Mouse (Mus musculus): Measurements from ENCODE around the gene Sox21. TPM values are rescaled to one million over a fixed set of nuclear protein-coding genes. Genes with fewer than 3 reads are reported as not detected.

Sox21 gene
- total RNA-seq (2021), result under 1 TPM in 1 of 2 experiments, not detected in 1; 0.12 TPM
- long read RNA-seq, experiment 1, result 0 reads
- long read RNA-seq, experiment 2, result 0 reads

DNA sequence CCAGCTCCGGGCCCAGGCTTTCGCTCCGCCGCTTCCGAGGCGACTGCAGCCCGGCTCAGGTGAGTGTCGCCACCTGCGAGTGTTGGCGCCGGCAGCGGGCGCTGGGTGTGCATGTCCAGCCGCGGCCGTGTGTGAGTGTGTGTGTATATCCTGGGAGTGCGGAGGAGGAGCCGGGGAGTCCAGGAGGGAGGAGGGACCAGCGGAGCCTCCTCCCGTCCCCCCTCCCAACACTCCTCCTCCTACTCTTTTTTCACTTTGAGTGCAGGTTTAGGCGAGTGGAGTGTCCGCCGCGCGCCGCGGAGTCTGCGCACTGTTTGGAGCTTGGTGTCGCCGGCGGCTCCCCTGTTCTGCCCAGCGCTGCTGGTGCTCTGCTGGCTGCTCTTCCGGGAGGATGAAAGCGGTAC, at the start of gene Sox21:
TSS of gene Sox21 (minus strand) at position 145 of the 404 bp plus-strand sequence.
- peak in 1 of 2 experiments; percentile 23 for DNase-seq
- intact Hi-C loops (cut with DNase I), result loop anchor here (10.0 kb wide), 1 partner anchor 198 kb away; no protein-coding TSS in a partner anchor

DNA sequence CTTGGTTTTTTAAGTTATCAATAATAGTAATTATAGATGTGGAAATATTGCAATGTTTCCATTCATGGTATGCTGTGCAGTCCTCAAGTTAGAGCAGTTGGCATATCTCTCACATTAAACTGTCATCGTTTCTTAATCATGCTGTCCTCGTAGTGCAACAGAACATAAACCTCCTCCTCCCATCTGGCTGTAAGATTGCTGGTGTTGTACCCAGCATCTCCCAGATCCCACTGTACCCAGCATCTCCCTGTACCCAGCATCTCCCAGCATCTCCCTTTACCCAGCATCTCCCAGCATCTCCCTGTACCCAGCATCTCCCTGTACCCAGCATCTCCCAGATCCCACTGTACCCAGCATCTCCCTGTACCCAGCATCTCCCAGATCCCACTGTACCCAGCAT, 49.3 kb upstream of the Sox21 start:
- intact Hi-C loops (cut with DNase I), result no loop called here
- no peak for DNase-seq

DNA sequence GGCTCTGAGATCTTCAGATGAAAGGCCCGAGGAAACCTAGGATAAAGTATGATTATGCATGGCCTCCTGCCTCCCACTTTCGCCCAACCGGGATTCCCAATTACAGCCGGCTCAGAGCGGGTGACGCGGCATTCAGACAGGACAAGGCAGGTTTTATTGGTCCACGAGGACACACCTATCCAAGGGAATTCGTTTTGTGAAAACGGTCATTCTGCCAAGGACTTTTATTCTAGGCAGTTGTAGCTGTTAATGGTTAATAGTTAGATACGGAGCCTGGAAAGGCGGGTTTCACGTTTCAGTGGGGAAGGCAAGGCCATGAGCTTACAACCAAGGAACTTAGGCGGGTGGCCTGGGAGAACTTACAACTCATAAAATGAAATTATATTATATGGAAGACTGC, 46.1 kb upstream of the Sox21 start:
- DNase-seq, result no peak
- intact Hi-C loops (cut with DNase I), result no loop called here

DNA sequence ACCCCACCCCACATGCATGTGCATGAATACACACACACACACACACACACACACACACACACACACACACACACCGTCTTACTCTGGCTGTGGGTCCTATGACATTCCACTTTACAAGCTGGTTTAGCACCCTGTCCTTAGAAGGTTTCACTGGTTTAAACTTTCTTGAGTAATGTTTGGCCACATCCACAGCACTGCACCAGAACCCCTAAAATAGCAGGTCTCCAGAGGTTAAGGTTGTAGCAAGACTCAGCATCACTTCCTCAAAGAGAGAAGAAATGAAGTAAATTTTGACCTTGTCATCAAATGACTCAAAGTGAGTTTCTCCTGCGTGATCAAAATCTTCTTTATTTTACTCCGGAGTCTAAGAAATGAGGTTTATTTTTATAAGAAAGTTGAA, 45.4 kb upstream of the Sox21 start:
- intact Hi-C loops (cut with DNase I), result no loop called here
- no peak for DNase-seq

DNA sequence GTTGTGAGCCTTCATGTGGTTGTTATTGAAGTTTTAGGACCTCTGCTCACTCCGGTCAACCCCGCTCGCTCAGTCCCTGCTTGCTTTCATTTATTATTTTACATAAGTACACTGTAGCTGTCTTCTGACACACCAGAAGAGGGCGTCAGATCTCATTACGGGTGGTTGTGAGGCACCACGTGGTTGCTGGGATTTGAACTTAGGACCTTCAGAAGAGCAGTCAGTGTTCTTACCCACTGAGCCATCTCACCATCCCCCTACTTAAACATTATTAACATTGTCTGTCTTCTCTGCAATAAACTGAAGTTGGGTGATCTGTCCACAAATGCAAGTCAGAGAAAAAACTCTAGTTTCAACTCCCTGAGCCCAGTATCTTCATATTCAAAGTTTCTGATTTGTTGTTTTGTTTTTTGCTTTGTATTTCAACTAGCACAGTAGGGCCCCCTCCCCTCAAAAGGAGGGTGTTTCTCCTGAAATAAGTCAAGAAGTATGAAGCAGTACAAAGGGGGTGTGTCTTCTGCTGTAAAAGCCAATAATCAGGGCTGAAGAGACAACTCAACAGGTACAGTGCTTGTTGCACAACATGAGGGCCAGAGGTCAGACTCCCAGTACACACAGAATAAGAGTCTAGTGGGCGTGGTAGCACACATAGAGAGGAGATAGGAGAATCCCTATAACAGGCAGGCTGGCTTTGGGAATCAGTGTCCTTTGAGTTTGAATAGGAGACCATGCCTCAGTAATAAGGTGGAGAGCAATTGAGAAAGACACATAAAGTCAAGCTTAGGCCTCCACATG, 41.1 kb upstream of the Sox21 start:
- intact Hi-C loops (cut with DNase I), result no loop called here
- DNase-seq, result no peak

DNA sequence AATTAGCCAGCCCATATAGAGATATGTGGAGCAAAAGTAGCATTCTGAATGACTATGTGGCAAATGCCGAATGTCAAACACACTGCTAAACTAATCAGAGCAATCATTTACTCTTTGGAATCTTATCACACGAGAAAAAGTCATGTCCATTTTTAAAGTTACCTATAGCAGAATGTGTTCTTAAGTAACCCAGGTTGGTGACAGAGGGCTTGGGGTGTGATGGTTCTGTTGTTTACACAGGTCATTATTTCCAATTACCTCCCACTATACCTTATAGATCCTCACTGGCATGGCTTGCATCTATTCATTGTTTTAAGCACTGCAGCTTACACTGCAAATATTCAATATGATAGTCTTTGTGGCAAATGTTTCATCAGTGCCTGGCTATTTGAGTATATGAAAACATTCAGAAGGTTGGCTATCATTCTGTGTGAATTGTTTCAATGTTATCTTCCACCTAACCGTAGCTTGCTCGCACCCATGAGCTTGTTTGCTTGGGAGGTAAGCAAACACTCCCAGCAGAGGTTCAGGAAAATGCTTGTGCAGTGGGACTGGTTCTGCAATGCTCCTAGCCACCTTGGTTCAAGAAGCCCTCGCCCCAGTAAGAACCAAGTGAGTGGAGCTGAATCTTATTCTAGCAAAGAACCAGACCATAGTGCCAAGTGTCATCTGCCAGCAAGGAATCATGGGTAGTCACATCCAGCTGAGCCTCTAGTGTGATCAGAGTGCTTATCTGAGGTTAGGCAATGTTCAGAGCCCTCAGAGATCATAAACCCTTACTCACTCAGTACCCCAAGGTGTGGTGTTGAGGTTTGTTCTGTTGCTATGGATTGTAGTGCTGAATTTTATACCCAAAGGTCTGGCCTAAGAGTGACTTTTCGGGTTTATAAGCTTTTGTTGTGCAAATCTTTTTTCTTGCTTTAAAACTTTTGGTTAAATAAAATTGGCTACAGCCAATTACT, 36.0 kb upstream of the Sox21 start:
- intact Hi-C loops (cut with DNase I), result no loop called here
- DNase-seq, result no peak

DNA sequence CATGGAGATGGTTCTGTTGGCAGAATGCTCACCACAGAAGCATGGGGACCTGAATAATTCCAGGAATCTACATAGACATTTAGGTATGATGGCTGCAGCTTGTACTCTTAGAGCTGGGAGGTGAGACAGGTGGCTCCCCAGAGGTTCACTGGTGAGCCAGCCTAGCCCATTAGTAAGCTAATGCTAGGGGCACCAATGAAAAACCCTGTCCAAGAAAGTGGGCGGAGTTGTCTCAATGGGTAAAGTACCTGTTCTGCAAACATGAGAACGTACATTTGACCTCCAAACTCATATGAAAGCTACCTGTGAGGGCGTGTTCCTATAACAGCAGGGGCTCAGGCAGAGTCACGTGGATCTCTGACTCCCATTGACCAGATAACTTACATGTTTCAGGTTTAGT, 32.0 kb upstream of the Sox21 start:
- intact Hi-C loops (cut with DNase I), result no loop called here
- DNase-seq, result no peak

DNA sequence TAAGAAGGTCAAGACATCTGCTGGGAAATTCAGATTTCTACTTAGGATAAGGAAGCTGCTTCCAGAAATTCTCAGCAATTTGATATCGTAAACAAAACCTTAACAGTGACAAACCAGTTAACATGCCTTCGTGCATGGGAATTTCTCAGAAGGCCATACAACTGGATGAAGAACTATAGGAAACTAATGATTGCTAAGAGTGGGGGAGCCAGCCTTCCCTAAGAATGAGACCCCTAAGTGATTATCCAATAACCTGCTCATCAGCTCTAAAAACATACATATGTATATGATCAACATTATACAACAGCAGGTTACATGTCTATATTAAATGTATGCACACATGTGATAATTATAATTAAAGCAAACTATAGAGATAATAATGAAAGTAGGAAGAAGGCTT, 29.8 kb upstream of the Sox21 start, which contains the start of gene Gm9376:
TSS of gene Gm9376 (plus strand) at position 301 of the 400 bp plus-strand sequence.
- intact Hi-C loops (cut with DNase I), result no loop called here
- DNase-seq, result no peak

DNA sequence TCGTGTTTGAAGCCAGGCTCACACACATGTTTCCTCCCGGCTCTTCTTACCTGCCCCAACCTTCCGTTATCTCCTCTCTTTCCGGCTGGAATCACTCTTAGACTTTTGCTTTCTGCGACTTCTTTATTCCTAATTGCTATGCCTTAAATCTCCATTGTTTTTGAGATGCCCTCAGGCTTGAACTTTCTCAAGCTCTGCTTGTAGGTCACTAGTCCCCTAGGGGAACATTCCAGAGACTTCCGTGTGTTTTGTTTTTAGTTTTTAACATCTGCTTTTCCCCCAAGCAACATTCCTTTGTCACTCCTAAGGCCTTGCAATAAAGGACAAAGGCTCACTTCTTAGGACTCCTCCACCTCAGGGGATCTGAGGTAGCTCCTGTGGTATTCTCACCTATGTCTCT, 16.6 kb upstream of the Sox21 start:
- DNase-seq, result no peak
- intact Hi-C loops (cut with DNase I), result no loop called here

DNA sequence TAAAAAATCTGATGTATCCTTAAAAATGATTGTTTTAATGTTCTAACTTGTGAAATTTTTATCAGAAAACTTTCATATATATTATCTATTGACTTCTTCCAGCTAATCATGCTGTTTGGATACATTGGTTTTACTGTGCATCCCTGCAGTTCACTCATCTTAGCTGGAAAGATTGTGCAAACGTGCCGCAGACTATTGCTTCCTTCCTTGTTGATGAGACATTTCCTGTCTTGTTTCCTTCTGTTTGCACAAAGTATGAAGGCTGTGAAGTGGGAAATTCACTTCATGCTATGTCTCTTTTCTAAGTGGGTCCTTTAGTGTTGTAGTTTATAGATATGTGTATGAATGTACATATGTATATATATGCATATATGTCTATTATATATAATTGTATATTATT, 4.6 kb upstream of the Sox21 start:
- DNase-seq, result no peak
- intact Hi-C loops (cut with DNase I), result no loop called here

DNA sequence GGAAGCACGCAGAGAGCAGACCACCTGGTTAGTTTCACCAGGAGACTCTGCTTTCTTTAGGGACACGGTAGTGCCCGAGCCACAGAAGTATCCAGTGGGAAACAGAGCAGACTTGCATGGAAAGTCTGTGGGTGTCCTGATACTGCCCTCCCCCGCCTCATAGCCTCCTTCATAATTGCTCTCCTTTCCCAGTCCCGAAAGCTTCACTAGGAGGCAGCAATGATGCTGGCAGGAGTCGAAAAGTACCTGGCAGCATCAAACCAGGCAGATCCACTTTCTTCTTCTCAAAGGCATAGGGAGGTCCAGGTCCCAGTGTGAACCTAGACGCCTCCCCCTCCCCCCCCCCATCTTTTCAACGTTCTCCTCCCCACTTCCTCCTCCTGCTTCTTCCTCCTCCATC, 2.5 kb upstream of the Sox21 start:
- intact Hi-C loops (cut with DNase I), result loop anchor here (10.0 kb wide), 1 partner anchor 195 kb away; no protein-coding TSS in a partner anchor
- no peak for DNase-seq

DNA sequence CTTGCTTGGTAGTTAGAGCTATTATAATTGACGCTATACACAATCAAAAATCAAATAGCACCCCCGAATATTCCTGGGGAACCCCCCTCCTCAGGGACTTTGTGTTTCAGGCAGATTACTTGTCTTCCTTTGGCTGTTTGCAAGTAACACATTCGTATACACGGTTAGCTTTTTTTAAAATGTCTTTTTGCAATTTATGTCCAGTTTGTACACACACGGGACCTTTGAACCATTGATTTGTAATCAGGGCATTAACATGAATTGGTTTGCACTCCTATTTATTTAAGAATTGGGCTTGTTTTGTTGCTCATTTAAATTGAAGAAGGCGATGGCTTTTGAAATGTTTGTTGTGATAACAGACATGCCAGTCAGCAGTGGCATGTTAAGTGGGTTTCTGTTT, 956 bp upstream of the Sox21 start:
- no peak for DNase-seq
- intact Hi-C loops (cut with DNase I), result loop anchor here (10.0 kb wide), 1 partner anchor 197 kb away; no protein-coding TSS in a partner anchor

DNA sequence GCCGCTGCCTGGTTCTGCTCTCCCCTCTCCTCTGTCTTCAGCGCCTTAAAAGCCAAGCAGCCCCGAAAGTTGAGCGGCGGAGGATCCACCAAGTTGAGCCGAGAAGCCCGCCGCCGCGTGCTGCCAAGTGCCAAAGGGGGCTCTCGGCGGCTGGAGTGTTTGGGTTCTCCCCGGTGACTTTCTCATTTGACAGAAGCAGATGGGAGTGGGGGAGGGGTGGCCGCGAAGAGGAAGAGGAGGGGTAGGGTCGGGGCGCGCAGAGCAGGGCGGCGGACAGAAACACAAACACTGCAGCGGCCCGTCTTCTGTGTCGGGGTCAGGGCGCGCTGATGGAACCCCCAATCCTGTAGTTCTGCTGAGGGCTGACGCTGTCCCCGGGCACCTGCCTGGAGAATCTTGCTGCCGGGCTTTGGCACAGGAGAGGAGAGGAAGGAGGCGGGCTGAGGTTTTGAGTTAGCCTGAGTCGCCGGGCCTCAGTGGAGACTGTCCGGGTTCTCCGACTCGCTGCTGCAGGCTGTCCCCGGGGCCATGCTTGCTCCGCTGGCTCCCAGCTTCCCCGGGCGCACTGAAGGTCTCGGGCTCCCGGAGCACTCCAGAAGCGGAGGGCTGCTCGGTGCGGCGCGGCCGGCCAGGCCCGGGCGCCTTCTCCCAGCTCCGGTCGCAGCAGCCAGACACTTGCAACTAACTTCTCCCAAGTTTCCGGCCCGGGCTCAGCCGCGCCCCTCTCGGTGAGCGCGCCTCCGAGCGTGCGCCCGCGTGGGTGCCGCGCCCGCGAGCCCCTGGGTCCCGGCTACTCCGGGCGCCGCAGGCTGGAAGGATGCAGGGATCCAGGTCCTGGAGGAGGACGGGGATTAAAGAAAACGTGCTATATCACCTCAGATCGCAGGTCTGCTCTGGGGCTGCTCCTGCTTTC, 601 bp downstream of the Sox21 start:
- peak; percentile 33 to 40 for DNase-seq
- intact Hi-C loops (cut with DNase I), result loop anchor here (10.0 kb wide), 1 partner anchor 199 kb away; no protein-coding TSS in a partner anchor

DNA sequence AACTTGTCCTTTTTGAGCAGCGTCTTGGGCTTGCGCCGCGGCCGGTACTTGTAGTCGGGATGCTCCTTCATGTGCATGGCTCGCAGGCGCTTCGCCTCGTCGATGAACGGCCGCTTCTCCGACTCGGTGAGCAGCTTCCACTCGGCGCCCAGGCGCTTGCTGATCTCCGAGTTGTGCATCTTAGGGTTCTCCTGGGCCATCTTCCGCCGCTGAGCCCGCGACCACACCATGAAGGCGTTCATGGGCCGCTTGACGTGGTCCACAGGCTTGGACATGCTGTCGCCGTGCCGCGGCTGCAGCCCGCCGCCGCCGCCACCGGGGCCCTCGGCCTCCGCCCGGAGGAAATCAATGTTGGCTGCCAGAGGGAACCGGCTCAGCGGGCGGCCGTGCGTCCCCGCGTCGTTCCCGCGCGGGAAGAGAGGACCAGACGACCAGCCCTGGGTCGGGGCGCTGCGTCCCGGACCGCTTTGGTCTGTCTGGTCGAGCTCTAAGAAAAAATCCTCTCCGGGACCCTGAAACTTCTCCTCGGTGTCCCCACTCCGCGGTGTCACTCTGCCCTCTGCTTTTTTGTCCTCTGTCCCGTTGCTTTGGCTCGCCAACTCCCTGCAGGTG, 1.4 kb downstream of the Sox21 start:
- intact Hi-C loops (cut with DNase I), result loop anchor here (10.0 kb wide), 1 partner anchor 199 kb away; no protein-coding TSS in a partner anchor
- DNase-seq, result peak in 1 of 2 experiments; percentile 28

DNA sequence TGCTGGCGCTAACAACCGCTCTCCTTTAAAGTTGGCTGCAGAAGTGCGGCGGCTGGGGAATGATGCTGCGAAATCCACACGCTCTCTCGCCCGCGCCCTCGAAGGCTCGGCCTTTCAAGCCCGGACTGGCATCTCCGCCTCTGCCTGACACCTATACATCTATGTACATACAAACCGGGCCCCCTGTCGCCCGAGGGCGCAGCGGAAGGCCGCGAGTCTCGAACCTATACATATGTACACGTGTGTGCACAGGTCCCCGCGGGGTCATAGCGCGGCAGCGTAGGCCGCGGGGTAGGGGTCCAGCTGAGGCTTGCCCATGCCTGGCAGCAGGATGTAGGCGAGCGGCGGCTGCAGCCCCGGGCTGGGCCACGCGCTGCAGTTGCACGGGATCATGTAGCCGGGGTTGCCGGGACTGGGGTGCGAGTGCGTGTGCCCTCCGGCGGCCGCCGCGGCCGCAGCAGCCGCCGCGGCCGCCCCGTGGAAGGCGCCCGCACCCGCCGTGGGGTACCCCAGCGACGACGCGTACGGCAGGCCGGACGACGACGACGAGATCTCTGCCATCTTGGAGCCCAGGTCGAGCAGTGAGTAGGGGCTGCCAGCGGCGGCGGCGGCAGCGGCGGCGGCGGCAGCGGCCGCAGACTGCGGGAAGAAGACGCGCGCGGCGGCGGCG, 2.2 kb downstream of the Sox21 start:
- DNase-seq, result peak in 1 of 2 experiments; percentile 7
- intact Hi-C loops (cut with DNase I), result loop anchor here (10.0 kb wide), 1 partner anchor 200 kb away; no protein-coding TSS in a partner anchor

DNA sequence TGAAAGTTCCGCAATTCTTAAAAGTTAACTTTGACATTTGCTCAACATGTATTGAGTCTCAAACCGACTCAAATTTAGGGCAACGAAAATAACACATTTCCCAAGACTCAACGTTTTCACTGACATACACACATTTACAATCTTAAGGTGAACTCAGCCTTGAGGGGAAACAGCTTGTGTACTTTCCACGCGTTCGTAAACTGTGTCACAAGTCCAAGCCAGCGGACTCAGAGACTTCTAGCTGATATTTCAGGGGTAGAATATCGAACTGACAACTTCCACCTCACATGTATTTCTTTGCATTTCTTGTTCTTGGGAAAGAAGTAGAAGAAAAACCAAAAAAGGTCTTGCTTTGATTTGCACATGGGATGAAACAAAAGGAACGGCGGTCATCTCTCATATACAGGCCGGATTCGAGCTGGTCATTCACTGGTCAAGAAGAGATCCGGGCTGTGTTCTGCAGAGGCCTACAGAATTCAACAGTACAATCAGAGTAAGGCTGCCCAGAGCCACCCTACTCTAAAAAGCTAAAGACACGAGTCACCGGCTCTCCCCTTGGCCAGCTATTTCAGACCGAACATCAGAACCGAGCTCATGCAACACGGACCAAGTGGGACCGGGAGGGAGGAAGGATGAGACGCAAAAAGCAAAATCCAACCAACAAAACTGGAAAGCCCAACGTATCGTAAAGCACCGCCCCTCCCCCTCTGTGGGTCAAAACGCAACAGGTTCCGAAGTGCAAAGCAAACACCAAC, 2.9 kb downstream of the Sox21 start:
- intact Hi-C loops (cut with DNase I), result loop anchor here (10.0 kb wide), 1 partner anchor 201 kb away; no protein-coding TSS in a partner anchor
- DNase-seq, result peak in 1 of 2 experiments; percentile 9

DNA sequence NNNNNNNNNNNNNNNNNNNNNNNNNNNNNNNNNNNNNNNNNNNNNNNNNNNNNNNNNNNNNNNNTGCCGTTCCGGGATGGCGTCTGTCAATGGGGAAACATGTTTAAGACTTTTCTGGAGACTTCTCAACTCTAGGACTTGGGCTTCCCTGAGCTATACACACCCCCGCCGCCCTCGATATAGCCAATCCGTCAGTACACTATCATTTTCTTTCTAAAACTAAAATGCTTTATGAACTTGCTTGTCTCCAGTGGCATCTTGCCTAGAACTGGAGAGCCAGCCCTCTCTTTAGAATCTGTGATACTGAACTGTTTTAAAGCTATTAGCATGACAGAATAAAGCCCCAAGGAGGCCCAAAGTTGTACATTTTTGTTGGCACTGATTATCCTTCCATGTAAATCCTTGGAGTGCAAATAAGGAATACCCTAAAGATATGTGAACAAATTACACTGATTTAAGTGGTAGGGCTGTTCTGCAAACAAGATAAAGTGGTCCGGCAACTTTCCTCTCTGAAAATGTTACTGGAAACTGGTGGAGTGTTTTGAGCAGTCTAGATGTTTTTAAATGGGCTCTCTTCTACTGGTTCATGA, 4.4 kb downstream of the Sox21 start:
- intact Hi-C loops (cut with DNase I), result loop anchor here (10.0 kb wide), 1 partner anchor 202 kb away; no protein-coding TSS in a partner anchor
- peak in 1 of 2 experiments; percentile 10 for DNase-seq
